Mouse (Mus musculus): ENCODE results near the gene Acbd6.

- TF ChIP-seq CTCF (IDR thresholded peaks at IDR 0.05; ENCODE audit: low read depth, low read length) (no peak), POLR2A (IDR thresholded peaks at IDR 0.05; ENCODE audit: borderline replicate concordance, low read depth, low read length) (no peak)
Measured at GRCm38 (mm10) chr1:155557642-155558011, 293 bp upstream of the Acbd6 start.
